Mouse (Mus musculus): ENCODE data around the gene Tbc1d7.

Gene Tbc1d7

DNA sequence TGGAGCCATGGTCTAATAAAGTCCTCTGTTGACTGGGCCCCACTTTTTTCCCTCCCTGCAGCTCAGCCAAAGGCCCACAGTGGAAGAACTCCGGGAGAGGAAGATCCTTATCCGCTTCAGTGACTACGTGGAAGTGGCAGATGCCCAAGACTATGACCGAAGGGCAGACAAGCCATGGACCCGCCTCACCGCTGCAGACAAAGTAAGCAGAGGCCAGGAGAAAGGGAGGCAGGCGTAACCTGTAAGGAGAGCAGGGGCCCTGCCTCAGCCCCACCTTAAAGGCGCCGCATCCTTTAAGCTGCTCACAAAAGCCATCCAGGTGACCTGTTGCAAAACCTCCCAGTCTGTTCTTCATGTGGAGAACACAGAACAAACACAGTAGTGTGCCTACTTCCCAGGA, 38.4 kb downstream of the Tbc1d7 start:
- DNase-seq, result no peak

DNA sequence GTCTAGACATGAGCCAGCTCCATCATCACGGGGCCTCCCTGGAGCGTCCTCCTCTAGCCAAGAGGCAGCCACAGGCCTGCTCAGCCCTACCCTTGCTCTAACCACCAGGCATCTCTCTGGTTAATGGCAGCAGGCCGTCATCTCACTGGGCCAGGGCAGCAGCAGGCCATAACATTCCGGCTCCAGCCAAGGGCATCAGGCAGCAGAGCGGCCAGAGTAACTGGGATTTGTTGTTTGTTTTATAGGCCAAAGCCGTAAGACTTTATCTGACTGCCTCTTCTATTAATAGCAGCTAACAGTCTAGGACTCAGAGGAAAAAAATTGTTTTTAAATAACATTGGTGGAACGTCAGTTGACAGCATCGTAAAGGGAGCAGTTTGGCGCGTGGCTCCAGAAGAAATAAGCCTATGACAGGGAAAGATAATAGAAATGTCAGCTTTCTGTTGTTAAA, 39.5 kb downstream of the Tbc1d7 start:
- DNase-seq, result no peak

DNA sequence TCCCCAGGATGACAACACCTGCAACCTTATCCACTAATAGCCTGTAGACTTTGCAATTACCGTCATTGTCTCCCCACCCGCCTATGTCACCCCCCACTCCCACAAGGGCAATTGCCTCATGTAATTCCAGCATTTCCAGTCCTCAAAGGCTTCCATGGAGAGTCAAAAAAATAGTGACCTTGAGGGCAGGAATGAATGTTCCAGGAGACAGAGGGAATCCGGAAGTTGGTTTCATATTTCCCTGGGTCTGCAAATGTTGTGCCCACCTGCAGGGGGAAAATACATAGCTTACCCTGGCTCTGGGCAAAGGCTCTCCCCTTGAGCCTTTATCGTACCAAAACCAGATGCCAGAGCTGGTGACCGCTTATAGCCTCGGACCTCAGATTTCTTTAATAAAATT, 41.1 kb downstream of the Tbc1d7 start:
- DNase-seq, result no peak

DNA sequence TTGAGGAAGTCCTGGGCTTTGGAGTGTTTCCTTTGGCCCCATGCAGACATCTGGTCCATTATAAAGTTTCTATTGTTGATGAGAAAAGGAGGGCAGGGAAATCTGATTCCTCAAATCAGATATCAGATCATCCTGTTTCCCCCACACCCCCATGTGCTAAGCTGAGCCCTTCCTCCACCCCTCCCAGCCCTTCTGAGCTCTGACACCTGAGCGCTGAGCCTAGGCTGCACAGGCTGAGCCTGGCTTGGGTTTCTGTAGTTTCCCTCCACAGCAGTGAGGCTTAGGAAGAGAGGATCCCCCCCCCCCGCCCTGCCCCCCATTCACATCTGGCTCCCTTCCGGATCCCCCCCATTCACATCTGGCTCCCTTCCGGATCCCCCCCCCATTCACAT, 46.6 kb downstream of the Tbc1d7 start:
- DNase-seq, result no peak

DNA sequence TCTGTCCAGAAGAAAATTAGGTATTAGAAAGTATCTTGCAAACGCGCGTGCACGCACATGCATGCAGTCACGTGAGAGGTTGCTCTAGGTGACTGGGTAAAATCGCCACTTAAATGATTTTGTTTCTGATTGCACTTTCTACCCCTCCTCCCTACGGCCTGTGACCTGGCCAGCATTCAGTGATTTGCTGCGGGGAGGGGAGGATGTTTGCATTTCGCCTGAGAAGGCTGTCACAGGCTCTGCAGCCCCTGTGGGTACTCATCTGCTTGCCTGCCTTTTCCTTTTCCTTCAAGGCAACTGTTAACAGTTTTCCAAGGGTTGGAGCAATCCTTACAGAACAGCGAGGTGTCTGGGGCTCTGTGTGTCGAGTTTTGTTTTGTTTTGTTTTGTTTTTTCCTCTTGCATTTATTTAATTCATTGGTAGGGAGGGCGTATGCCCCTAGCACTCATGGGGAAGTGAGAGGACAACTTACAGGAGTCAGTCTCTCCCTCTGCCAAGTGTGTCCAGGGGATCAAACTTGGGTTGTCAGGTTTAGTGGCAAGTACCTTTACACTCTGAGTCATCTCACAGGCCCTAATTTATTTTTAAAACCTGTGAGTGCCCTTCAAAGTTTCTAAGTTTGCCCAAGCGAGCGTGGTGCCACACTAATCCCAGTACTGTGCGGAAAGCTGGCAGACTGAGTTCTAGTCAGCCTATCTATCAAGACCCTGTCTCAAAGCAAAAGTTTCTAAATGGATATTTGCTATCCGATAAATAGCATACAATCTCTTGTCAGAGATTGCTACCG, 47.2 kb downstream of the Tbc1d7 start:
- no peak for DNase-seq

DNA sequence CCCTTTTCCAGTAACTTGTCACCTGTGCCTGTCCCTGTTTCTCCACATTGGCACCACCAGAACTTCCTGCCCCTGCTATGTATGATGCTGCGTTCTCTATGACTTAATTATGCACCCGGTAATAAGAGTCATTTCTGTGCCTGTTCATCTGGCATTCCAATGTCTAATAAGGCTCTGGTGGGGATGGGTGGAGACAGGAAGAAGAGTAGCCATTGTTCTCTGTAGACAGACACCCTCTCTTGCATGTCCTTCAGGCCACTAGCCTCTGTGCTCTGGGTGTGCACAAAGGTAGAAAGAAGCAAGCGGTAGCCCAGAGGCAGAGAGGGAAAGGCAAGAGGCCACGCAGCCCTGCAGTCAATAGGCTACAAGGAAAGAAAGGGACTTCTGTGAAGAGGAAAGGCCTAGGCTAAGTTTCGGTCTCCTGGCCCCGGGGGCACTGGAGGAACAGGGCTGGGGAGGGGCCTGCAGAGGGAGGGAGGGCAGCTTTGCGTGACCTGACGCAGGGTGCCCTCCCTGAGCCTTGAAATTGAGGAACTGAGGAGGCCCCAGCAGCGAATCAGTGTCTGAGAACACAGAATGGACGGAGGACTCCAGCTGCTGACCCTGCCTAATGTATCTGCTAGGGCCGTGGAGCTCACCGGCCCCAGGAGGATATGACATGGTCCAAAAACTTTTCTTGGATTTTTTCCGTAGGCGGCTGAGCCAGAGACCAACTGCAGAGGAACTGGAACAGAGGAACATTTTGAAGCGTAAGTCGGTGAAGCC, 48.8 kb downstream of the Tbc1d7 start:
- no peak for DNase-seq

DNA sequence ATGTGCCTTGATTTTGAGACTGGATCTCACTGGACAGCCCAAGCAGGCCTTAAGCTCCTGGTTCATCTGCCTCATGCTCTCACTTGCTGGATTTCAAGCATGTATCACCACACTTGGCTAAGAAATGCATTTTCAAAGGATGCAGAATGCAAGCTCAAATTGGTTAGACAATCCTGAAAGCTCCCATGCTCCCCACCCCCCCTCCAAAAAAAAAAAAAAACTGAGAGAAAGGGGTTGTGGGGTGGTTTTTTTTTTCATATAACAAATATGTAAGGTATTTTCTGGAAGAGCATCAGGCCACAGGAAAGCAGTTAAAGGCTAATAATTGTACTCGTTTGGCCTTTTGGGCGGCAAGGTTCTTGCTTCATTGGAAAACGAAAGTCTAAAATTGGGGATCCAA, 58.2 kb downstream of the Tbc1d7 start:
- DNase-seq, result no peak

DNA sequence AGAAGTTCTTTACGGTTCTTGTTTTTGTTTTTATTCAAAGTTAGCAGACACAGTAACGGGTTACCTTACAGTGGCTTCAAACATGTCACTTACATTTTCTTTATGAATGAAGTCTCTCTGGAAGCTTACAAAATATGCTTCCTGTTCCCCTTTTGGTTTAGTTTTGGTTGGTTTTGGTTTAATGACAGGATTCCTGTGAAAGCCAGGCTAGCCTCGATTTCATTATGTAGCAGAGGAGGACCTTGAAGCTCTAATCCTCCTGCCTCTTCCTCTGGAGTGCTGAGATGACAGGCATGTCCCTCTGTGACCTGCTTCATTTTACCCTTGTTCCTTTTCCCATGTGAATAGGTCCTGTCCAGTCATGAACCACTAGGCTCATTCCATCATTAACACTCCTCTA, 58.6 kb downstream of the Tbc1d7 start:
- DNase-seq, result no peak

DNA sequence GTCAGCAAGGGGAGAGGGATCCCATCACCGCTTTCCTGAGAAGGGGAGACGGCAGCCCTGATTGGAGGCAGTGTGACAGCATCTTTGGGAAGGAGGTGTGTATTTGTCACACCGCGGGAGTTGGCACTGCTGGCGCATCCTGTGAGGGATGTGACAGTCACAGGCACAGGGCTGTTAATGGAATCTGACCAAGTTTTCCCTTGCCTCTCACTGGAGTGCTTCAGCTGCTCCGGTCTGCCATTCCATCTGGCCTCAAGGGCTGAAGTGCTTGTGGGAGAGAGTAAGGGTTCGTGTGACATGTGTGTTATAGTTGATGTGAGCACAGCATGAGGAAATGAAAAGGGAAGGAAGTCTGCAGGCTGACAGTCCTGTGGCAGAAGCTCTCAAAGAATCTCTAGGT, 59.0 kb downstream of the Tbc1d7 start:
- DNase-seq, result peak; percentile 84

DNA sequence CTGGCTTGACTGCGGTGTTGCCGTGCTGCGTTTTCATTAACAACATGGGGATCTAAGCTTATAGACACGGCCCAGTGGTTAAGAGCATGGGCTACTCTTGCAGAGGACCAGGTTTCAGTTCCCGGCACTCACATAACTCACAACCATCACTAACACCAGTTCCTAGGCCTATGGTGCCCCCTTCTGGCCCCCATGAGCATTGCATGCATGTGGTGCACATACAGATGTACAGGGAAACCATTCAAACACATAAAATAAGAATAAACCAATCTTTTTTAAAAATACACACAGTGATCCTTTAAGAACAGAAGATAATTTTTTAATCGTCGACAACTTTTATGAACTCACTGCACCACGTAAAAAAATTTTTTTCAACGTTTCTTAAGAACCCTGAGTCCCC, 66.8 kb downstream of the Tbc1d7 start:
- no peak for DNase-seq

DNA sequence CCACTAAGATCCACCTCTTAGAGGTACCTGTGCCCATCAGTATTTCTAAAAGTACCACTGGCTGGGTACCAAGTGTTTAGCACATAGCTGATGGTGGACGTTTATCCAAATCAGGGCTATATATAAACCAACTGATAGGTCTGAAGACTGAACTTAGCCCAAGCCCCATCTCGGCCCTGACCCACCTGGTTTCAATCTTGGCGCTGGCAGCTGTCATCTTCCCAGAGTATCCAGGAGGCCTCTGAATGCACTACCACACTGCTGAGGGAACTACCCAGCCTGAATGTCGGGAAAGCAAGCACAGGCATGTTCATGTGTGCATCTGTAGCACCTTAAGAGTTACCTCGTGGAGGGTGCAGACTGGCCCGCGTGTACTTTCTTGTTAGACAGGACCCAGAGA, 68.4 kb downstream of the Tbc1d7 start:
- no peak for DNase-seq

All from cerebellum, adult 8-10 months (tissue).